Mouse (Mus musculus) CD4-positive, CD25-positive, alpha-beta regulatory T cell, adult 2 months (primary cell): ENCODE measurements around the gene Obp2b.
A peak's percentile ranks its signal among the peaks of the same experiment; 100 is the strongest.
"Not testable (repeated sequence)": the region's sequence is repeated elsewhere in the genome, so short reads cannot be mapped to it uniquely, and the experiment has no call there.

Experiments
- DNase-seq: peaks from one replicate; pipeline ENCODE4 v3.0.0-alpha.2; 2012; ENCODE audit warnings: low read depth, low spot score

The Obp2b gene

GRCm38 (mm10) chr2:25736709-25737108 is at the start of gene Obp2b:
Obp2b (plus strand) TSS chr2:25737009.
- not testable (repeated sequence) for DNase-seq

GRCm38 (mm10) chr2:25694605-25695004 is 42.2 kb upstream of the Obp2b start:
- peak; percentile 81 for DNase-seq

GRCm38 (mm10) chr2:25696951-25697350 is 39.9 kb upstream of the Obp2b start:
- DNase-seq = no peak

DNA sequence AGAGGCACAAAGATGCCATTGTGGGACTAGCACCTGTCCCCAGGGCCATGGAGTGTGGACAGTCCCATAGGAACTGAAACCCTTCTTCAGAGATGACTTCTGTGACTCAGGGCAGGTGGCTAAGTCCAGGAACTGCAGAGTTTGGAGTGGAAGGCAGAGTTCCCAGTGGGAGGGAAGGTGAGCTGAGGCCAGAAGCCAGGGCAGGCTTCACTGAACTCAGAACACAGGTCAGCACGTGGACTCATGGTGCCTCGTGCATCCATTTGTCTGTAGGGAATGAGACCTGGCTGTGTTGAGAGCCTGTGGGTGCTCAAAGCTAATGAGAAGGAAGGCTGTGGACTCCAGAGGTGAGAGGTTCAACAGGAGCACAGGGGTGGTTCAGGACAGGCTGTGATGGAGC is 38.1 kb upstream of the Obp2b start:
- no peak for DNase-seq

DNA sequence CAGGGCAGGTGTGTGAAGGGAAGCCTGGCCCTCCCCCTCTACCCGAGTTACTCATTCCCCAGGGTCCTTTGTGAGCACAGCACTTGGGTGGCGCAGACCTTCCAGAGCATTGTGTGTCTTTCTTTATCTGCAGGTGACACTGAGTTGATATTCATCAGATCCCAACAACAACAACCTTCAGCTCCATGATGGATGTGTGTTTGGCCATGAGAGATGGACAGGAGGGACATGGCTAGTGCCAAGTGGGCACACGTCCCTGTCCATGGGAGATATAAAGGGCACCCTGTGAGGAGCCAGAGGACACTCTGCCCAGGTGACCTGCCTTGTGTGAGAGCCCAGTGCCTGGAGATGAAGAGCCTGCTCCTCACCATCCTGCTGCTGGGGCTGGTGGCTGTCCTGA is 37.1 kb upstream of the Obp2b start, which contains the start of gene Obp2a:
Obp2a (plus strand) TSS at position 301 of the 400 bp plus-strand sequence.
- not testable (repeated sequence) for DNase-seq

- DNase-seq = no peak
These were observed 35.8 kb upstream of the Obp2b start for GRCm38 (mm10) chr2:25701001-25701400.

- no peak for DNase-seq
These were observed 33.1 kb upstream of the Obp2b start for GRCm38 (mm10) chr2:25703706-25704105.

DNA sequence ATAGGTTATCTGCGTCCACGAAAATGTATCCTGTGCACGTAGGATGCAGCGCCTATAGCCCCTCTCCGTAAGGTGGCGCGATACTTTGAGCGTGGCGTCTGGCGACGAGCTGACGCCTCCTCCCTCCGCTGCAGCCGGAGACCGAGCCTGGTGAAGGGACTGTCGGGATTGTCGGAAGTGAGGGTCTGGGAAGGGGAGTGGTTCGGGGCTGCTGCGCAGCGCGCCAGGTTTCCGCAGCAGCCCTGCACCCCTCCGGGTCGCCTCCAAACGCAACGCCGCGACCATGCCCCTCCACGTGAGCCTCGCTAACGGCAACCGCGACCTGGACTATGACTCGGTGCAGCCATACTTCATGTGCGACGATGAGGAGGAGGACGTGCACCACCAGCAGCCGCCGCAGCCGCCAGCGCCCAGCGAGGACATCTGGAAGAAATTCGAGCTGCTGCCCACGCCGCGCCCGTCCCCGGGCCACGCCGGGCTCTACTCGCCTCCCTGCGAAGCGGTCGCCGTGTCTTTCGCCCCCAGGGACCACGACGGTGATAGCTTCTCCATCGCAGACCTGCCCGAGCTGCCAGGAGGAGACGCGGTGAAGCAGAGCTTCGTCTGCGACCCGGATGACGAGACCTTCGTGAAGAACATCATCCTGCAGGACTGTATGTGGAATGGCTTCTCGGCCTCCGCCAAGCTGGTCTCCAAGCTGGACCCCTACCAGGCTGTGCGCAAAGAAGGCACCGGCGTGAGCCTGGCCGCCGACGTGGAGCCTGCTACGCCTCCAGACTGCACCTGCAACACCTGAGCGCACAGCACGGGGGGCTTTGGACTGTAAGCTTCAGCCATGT is 29.9 kb upstream of the Obp2b start, which contains the start of gene Bmyc:
Bmyc (plus strand) TSS at position 97 of the 839 bp plus-strand sequence.
- peak; percentile 90 for DNase-seq

DNA sequence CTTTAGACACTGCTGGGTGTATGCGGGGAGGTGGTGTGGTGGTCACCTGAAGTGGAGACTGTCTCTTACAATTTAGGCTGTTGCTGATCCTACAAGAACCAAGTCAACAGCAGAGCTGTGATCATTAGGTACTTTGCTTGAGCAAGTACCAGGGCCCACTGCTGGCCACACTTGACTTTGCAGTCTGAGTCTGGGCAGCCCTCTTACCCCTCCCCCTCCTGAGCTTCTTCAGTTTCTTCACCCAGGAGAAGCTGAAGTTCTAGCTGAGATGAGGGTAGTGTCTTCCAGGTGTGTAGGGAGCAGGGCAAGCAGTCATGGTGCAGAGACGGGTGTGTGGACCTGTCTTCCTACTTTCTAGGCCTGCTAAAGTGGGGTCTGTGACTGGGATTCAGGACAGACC is 28.7 kb upstream of the Obp2b start:
- peak; percentile 75 for DNase-seq

DNA sequence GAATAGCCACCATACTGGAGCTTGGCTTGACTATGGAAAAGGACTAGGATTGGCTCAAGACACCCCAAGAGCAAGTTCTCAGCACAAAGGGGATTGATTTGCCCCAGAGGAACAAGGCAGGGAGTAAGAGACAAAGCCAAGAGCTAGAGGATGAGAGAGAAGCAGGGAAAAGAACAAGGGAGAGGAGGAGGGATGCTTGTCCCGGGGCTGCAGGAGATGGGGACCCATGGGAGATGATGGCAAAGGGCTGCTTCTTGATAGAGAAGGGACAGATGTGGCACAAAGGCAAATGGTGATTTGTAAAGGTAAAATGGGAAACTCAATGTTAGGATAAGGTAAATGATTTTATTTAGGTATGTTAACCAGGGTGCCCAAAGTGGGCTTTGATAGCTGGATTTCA is 27.8 kb upstream of the Obp2b start:
- not testable (repeated sequence) for DNase-seq

GRCm38 (mm10) chr2:25709791-25710190 is 27.0 kb upstream of the Obp2b start:
- not testable (repeated sequence) for DNase-seq

GRCm38 (mm10) chr2:25711641-25712040 is 25.2 kb upstream of the Obp2b start:
- DNase-seq = not testable (repeated sequence)

- no peak for DNase-seq
These were observed 19.6 kb upstream of the Obp2b start for GRCm38 (mm10) chr2:25717222-25717621.

- no peak for DNase-seq
These were observed 3.4 kb upstream of the Obp2b start for GRCm38 (mm10) chr2:25733199-25733930.

DNA sequence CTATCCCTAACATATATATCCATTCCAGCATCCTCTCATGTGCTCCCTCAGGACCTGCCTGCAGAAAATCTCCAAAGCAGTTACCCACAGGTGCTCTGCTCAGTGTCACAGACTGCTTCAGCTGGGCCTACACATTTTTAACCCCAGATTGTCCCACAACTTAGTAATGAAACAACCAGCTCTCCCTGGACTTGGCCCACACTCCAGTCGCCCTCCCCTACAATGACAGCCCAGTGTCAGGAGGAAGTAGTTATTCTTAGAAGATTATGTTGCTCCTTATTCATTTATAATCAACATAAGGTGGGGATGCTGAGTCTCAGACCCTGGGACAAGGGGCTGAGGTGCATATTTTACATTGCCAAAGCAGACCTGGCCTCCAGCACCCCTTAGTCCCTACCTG is 4.9 kb downstream of the Obp2b start:
- no peak for DNase-seq

DNA sequence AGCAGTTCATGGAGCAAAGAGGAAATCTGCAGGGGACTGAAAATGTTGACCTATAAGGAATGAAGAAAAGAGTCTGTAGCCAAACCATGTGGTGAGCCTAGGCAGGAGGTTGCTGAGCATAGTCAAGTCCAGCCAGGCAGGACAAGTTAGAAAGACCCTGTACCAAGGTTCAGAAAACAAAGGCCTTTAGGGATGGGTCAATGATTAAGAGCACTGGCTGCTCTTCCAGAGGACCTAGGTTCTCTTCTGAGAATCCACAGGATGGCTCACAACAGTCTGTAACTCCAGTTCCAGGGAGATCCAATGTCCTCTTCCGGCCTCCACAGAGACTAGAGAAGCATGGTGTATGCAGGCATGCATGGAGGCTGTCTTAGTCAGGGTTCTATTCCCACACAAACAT is 17.4 kb downstream of the Obp2b start:
- no peak for DNase-seq

DNA sequence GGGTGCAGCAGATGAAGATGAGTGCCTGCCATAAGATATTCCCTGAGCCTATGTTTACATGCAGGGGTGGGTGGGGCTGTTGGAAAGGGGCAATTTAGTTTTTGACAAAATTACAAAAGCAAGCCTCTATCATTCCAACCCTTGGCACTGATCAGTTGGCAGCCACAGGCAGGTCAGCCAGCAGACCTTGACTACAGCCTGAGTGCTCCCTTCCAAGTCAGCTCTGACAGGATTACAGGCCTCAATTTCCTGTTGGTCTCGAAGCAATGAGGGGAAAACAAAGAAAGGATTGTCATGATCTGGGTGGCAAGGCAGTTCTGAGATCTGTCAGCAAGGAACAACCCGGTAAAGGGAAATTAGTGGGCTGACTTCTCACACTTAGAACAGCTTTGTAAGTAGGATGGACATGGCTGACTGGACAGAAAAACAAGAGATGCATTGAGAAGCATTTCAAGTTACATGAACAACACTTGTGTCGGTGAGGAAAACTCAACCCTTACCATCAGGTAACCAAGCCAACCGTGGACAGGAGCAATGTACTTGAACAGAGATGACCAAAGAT is 21.3 kb downstream of the Obp2b start:
- DNase-seq = no peak

GRCm38 (mm10) chr2:25765269-25765668 is 28.5 kb downstream of the Obp2b start, which contains the start of gene Lcn3:
Lcn3 (plus strand) TSS chr2:25765569.
- DNase-seq = no peak

DNA sequence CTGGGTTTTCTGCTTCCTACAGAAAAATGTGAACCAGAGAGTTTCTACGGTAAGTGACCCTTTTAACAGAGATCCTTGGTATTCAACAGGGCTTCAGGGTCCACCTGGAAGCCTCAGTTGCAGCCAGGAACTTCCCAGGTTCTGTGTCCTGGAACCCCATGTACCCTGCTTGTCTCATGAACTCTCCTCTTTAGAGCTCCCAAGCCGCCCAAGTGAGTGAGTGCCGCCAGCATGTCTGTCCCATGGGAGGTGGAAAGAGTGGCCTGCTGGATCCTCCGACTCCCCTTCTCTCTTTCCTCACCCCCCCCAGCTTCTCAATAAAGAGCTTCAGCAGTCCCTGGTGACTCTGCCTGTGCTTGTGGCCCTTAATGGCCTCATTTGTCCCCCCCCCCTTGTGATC is 31.0 kb downstream of the Obp2b start:
- no peak for DNase-seq

DNA sequence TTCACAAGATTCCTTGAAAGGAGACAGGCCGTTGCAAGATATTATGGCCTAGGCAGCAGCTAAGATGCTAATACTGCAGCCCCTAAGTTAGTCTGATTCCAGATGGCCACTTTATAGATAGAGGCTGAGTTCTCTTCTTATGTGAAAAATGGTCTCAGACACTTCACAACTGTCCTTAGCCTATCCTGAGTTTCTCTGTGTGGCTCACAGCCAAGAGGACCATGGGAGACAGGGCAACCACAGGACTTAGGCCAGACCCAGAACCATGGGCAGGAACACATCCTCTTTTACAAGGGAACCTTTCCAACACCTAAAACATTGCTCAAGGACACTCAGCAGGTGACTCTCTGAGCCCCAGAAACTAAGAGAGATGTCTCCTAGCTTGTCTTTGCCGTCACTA is 36.7 kb downstream of the Obp2b start:
- DNase-seq = no peak

DNA sequence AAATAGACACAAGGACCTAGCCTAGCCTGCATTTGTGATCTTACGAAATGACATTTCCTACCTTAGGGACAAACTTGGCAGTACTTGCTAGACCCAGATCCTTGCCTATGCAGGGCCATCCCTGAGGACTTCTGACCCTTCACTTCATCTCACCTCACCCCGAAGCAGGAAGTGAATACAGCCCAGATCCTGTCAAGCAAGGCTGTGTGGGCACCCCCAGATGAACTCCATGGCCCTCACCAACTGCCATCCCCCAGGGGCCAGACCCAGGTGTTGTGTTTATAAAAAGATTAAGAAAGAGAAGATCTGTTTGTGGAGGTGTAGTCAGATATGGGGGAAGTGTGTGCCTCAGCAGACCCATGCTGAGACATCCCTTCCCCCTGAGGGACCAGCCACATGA is 37.8 kb downstream of the Obp2b start:
- DNase-seq = no peak

- DNase-seq = no peak
These were observed 39.2 kb downstream of the Obp2b start for GRCm38 (mm10) chr2:25775991-25776390.
